In the genomic region with DNA sequence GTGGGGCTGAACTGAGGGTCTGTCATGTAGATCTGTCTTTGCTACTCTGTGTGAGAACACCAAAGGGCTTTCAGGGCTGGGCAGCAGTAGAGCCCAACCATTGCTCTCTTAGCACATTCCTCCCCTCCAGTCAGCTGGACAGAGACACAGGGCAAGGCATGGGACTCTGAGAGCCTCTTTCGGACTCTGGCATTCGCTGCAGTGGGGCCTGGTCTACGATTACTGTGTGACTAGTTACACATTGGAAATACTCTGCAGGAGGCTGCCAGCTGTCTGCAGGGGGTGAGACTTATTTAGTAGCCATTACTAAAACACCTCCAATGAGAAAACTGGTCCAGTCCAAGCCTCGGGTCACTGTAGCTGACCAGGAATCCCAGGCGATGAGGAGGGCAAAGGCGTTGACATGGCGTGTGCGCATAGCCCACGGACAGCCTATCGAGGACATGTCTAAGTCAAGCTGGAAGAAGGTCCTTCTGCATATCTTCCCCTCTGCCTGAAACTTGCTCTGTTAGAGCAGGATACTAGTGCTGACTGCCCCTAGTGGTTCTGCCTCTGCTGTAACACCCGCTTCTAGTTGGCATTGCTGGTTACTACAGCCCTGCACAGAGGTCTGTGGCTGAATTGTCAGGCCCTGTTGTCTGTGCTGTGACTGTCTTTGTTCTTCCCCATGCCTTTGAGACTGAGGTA, we compare ENCODE assay signal across 11 mouse cellular contexts. TPM values are rescaled to one million over a fixed set of nuclear protein-coding genes. Genes with fewer than 3 reads are reported as not detected.
A peak's percentile ranks its signal among the peaks of the same experiment; 100 is the strongest.
DNase-seq lines count a peak whose midpoint lies in the region; ATAC-seq and TF ChIP-seq lines count a peak whose summit lies in the region.
"Had no signal": no experiment of that assay in that cellular context is flagged by ENCODE, and none has a peak within 500 bp of the region (broad histone marks: within the 10 kb centered on the region; RNA-seq: fewer than 3 reads in every experiment).

No protein-coding gene starts in this region.

- H3K4me2 ChIP-seq in forebrain, postnatal 0 days (ENCODE audit: low read depth): no peak overlapping the region
- no peak overlapping the region for H3K4me2 ChIP-seq in forebrain, embryonic 13.5 days
- H3K4me2 ChIP-seq in neural tube, embryonic 13.5 days: no peak overlapping the region

- TF ChIP-seq CTCF in forebrain, postnatal 0 days (IDR thresholded peaks at IDR 0.05; ENCODE audit: low read depth): peak; percentile 63

- DNase-seq in forebrain, postnatal 0 days: no peak
- no peak for DNase-seq in neural tube, embryonic 10.5 days (ENCODE audit: extremely low spot score, low spot score)
- DNase-seq in kidney, postnatal 36 days: peak; percentile 79 to 88
- DNase-seq in cerebellum, adult 11 months: no peak
- no peak for DNase-seq in lung, postnatal 10 days
- no peak for DNase-seq in heart, adult 8-10 months (ENCODE audit: low spot score)
- DNase-seq: cerebellum, adult 18-20 months; right cerebral cortex, adult 18-20 months had no signal

- no peaks in the 10 kb centered on the region for H3K9me3 ChIP-seq in forebrain, postnatal 0 days (ENCODE audit: low read length)
- no peaks in the 10 kb centered on the region for H3K9me3 ChIP-seq in forebrain, embryonic 13.5 days (replicated peaks)
- H3K9me3 ChIP-seq in neural tube, embryonic 13.5 days: no peaks in the 10 kb centered on the region

- no peaks in the 10 kb centered on the region for H3K36me3 ChIP-seq in forebrain, postnatal 0 days (ENCODE audit: insufficient read depth)
- H3K36me3 ChIP-seq in forebrain, embryonic 13.5 days (ENCODE audit: poor library complexity, severe bottlenecking): no peaks in the 10 kb centered on the region
- no peaks in the 10 kb centered on the region for H3K36me3 ChIP-seq in neural tube, embryonic 13.5 days

- H3K4me3 ChIP-seq in forebrain, postnatal 0 days (ENCODE audit: low read depth, low read length): no peak overlapping the region
- no peak overlapping the region for H3K4me3 ChIP-seq in forebrain, embryonic 13.5 days
- no peak overlapping the region for H3K4me3 ChIP-seq in neural tube, embryonic 13.5 days

- H3K27me3 ChIP-seq in forebrain, postnatal 0 days (ENCODE audit: insufficient read depth, low read length): no peaks in the 10 kb centered on the region
- H3K27me3 ChIP-seq in forebrain, embryonic 13.5 days: no peaks in the 10 kb centered on the region
- no peaks in the 10 kb centered on the region for H3K27me3 ChIP-seq in neural tube, embryonic 13.5 days

- peak; percentile 71; the same call in 1 of the 2 replicates for ATAC-seq in forebrain, postnatal 0 days
- no peak for ATAC-seq in forebrain, embryonic 13.5 days
- 0 out of 2 replicates have a peak, but pooled peaks have one; percentile 8 for ATAC-seq in neural tube, embryonic 13.5 days (ENCODE audit: low read depth)
- ATAC-seq: activated CD4-positive, CD25-positive, alpha-beta regulatory T cell, adult 4 months had no signal

- no peak overlapping the region for H3K27ac ChIP-seq in forebrain, postnatal 0 days (ENCODE audit: low read depth, low read length)
- H3K27ac ChIP-seq in forebrain, embryonic 13.5 days: no peak overlapping the region
- no peak overlapping the region for H3K27ac ChIP-seq in neural tube, embryonic 13.5 days (replicated peaks)

- H3K9ac ChIP-seq in forebrain, postnatal 0 days: no peak overlapping the region
- no peak overlapping the region for H3K9ac ChIP-seq in forebrain, embryonic 13.5 days
- no peak overlapping the region for H3K9ac ChIP-seq in neural tube, embryonic 13.5 days

- H3K4me1 ChIP-seq in forebrain, postnatal 0 days (ENCODE audit: insufficient read depth): no peaks in the 10 kb centered on the region
- no peaks in the 10 kb centered on the region for H3K4me1 ChIP-seq in forebrain, embryonic 13.5 days
- 0 out of 2 replicates have a peak, but pooled peaks cover 3% of the 10 kb centered on the region for H3K4me1 ChIP-seq in neural tube, embryonic 13.5 days (replicated peaks)

- WGBS in forebrain, postnatal 0 days: 74% methylated on average over 11 of the region's 11 CpGs
- WGBS in forebrain, embryonic 13.5 days: 78% methylated on average over 11 of the region's 11 CpGs
- WGBS in neural tube, embryonic 13.5 days: 73% methylated on average over 11 of the region's 11 CpGs

RNA-seq across cellular contexts. Expression of a gene that starts 39.0 kb away (rescaled TPM):
- 47.2 and 56.6 TPM in 2 replicates for total RNA-seq in forebrain, postnatal 0 days (2014; rRNA removed)
- 7.3 and 11.0 TPM in 2 replicates for polyA plus RNA-seq in forebrain, postnatal 0 days (2015; fragmentation: Nextera tagmentation; extraction: Ambion mirVana)
- 13.4 and 14.4 TPM in 2 replicates for polyA plus RNA-seq in forebrain, embryonic 13.5 days (2015; fragmentation: Nextera tagmentation; extraction: Ambion mirVana)
- 18.2 and 18.5 TPM in 2 replicates for polyA plus RNA-seq in neural tube, embryonic 13.5 days (2015; fragmentation: Nextera tagmentation; extraction: Ambion mirVana)
- total RNA-seq in heart, adult 8-10 months (2022): 10 to 100 TPM; 16.4 to 20.7 (median 19.7) TPM

Comparison
In these comparisons a context has a peak if more than half of its experiments do, and no peak if none do; other contexts are left out.
1. DNase-seq: peak in kidney, postnatal 36 days (2 of 2); none in forebrain, postnatal 0 days (single experiment), neural tube, embryonic 10.5 days (single experiment), cerebellum, adult 11 months (single experiment), lung, postnatal 10 days (single experiment) and heart, adult 8-10 months (single experiment).